Comparison of ENCODE assay signal across 11 mouse cellular contexts in the genomic region with DNA sequence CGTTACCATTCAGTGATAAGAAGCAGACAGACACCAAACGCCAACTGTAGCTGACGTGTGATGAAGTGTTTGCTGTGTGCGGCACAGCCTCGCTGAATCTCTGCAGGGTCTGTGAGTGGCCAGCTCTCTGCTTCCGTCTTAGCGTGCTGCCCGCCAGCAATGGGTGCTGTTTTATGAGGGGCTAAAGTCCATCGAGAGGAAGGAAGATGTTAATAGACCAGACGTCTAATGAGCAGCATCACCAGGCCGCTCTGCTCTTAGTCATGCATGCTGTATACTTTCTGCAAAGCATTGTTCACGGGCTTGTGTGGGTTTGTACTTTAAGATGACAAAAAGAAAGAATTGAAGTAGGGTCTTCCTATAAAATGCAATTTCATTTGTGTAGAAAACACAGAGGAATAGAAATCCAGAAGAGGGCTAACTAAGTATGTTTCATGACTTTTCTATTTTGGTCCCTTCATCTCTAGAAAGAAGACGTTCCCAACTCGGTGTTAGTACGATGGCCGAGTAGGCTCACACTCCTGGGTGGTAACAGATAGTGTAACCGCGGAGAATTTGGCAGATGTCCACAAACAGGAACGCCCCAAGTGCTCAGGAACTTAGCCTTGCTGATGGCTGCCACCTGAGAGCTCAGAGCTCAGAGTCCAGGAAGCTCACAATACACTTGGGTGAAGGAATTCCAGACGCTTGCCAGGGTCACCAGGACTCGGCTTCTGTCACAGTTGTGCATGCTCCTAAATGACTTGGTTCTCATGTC.
DNase-seq lines count a peak whose midpoint lies in the region; ATAC-seq lines count a peak whose summit lies in the region.
"Had no signal": no experiment of that assay in that cellular context is flagged by ENCODE, and none has a peak within 500 bp of the region (broad histone marks: within the 10 kb centered on the region; RNA-seq: fewer than 3 reads in every experiment).

No protein-coding gene starts in this region.

- no peak overlapping the region for H3K4me3 ChIP-seq in kidney, embryonic 14.5 days (ENCODE audit: low read length)
- no peak overlapping the region for H3K4me3 ChIP-seq in hindbrain, embryonic 14.5 days (replicated peaks; ENCODE audit: low read length)
- H3K4me3 ChIP-seq: left cerebral cortex, adult 2 months; liver, embryonic 15.5 days had no signal

- H3K27ac ChIP-seq in kidney, embryonic 14.5 days (ENCODE audit: low read depth, low read length): no peak overlapping the region
- no peak overlapping the region for H3K27ac ChIP-seq in hindbrain, embryonic 14.5 days
- H3K27ac ChIP-seq: left cerebral cortex, adult 2 months; liver, embryonic 15.5 days had no signal

- ATAC-seq in kidney, embryonic 14.5 days (ENCODE audit: low FRiP score, low TSS enrichment): no peak
- ATAC-seq in hindbrain, embryonic 14.5 days (ENCODE audit: low FRiP score): no peak

- H3K4me1 ChIP-seq in kidney, embryonic 14.5 days (ENCODE audit: control insufficient read depth, insufficient read depth, low read length): peaks cover 4% of the 10 kb centered on the region; the same call in 1 of the 2 replicates
- H3K4me1 ChIP-seq in hindbrain, embryonic 14.5 days (replicated peaks; ENCODE audit: control insufficient read depth, insufficient read depth, low read length): 0 out of 2 replicates have a peak, but pooled peaks cover 4% of the 10 kb centered on the region
- H3K4me1 ChIP-seq: liver, embryonic 15.5 days had no signal

- no peak overlapping the region for H3K4me2 ChIP-seq in kidney, embryonic 14.5 days (replicated peaks; ENCODE audit: low read depth, low read length)
- no peak overlapping the region for H3K4me2 ChIP-seq in hindbrain, embryonic 14.5 days (replicated peaks)
- H3K4me2 ChIP-seq: liver, embryonic 15.5 days had no signal

- no peaks in the 10 kb centered on the region for H3K27me3 ChIP-seq in kidney, embryonic 14.5 days (ENCODE audit: control insufficient read depth, insufficient read depth, low read length)
- no peaks in the 10 kb centered on the region for H3K27me3 ChIP-seq in hindbrain, embryonic 14.5 days (ENCODE audit: control insufficient read depth, insufficient read depth, low read length)
- H3K27me3 ChIP-seq: liver, embryonic 15.5 days had no signal

- intact Hi-C loops in left cerebral cortex, postnatal 36 days (cut with DNase I): no loop called here

- WGBS in kidney, embryonic 14.5 days: 86% methylated on average over 21 of the region's 21 CpGs
- WGBS in hindbrain, embryonic 14.5 days: 87% methylated on average over 21 of the region's 21 CpGs

- H3K9me3 ChIP-seq in kidney, embryonic 14.5 days (ENCODE audit: control insufficient read depth, low read length): no peaks in the 10 kb centered on the region
- H3K9me3 ChIP-seq in hindbrain, embryonic 14.5 days (ENCODE audit: control insufficient read depth, low read length): no peaks in the 10 kb centered on the region
- H3K9me3 ChIP-seq: liver, embryonic 15.5 days had no signal

- no peaks in the 10 kb centered on the region for H3K36me3 ChIP-seq in kidney, embryonic 14.5 days (ENCODE audit: control insufficient read depth, insufficient read depth, low read length)
- H3K36me3 ChIP-seq in hindbrain, embryonic 14.5 days (replicated peaks; ENCODE audit: control insufficient read depth, insufficient read depth): no peaks in the 10 kb centered on the region
- H3K36me3 ChIP-seq: G1E; liver, embryonic 15.5 days had no signal

- peak; percentile 13 for DNase-seq in gastrocnemius, adult 18-20 months (ENCODE audit: low spot score)
- no peak for DNase-seq in gastrocnemius, postnatal 4 days (ENCODE audit: low spot score in 2 of 2)
- DNase-seq in kidney, adult 18-20 months: peak; percentile 18
- DNase-seq in MEL-GATA-1-ER (ENCODE audit: extremely low read depth, low read depth): peak; percentile 89
- DNase-seq in kidney, adult 9 months: peak; percentile 56
- no peak for DNase-seq in hindbrain, embryonic 14.5 days (ENCODE audit: low spot score)
- DNase-seq in left cerebral cortex, postnatal 36 days (ENCODE audit: low spot score in 2 of 2): no peak

- no peak overlapping the region for H3K9ac ChIP-seq in kidney, embryonic 14.5 days (ENCODE audit: low read depth, low read length)
- H3K9ac ChIP-seq in hindbrain, embryonic 14.5 days: no peak overlapping the region
- H3K9ac ChIP-seq: liver, embryonic 15.5 days had no signal

Comparison
In these comparisons a context has a peak if more than half of its experiments do, and no peak if none do; other contexts are left out.
1. DNase-seq: peak in gastrocnemius, adult 18-20 months (single experiment), kidney, adult 18-20 months (single experiment), MEL-GATA-1-ER (single experiment) and kidney, adult 9 months (single experiment); none in gastrocnemius, postnatal 4 days (0 of 2), hindbrain, embryonic 14.5 days (single experiment) and left cerebral cortex, postnatal 36 days (0 of 2).